Mouse (Mus musculus) frontal cortex, adult (tissue): Measurements from ENCODE around the gene Aqp9.

Experiments
- ATAC-seq: cut with Nextera tagmentation; 2 replicates; pipeline ENCODE4 v1.9.2; 2017; ENCODE audit warnings: mild to moderate bottlenecking, moderate library complexity, mixed read lengths; ENCODE audit not compliant: low TSS enrichment

Gene Aqp9

GRCm38 (mm10) chr9:71167473-71168215 lies 838 bp downstream of the Aqp9 start:
- ATAC-seq: no peak

DNA sequence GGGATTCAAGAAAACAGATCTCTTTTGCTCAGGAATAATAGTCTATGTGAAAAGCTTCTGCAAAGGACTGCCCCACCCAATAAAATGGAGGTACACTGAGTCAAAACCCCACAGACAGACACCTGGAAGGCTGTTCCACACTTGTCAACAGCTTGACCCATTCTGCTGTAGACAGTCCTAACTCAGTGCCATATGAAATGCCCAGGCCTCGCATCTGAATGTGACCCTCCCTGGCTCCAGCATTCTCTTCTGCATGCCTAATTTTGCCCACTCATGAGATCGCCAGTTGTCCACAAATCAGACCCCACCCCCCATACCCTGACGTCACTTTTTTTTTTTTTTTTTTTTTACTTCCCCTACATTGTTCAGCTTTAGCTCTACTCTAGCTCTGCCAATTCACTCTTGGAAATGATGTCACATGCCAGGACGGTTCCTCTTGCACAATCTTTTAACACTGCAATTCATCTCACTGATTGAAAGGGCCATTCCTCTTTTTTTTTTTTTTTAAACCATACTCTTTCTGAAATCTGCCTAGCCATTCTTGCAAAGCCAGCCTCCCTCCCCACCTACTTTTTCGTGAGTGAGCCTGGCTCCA lies 1.5 kb downstream of the Aqp9 start:
- ATAC-seq: no peak

DNA sequence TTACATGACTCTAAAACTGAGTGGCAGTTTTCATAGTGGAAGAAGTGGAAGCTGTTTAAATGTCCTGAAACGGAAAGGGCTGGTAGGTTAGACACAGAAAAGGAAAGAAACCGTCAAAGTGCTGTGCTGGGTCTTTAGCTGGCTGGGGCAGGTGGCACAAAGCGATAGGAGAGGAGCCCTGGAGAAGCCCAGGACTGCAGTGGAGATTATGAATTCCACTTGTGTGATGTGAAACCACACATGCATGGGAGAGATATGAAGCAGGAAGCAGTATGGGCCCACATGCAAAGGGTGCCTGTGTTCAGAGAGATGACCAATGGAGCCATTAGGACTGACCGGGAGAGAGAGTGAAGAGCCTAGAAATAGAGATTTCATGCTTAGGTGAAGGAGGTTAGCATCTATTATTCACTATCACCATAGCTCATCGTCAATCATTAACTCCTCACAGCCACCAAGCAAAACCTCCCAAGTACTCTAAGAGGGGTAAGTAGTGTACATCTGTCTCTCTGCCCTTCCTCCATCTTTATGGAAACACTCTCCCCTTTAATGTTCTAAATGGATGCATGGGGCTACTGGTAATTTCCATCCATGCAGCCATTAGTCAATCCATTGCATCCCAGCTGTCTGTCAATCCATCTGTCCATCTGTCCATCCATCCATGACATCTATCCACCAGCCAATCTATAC lies 2.3 kb downstream of the Aqp9 start:
- ATAC-seq: no peak

GRCm38 (mm10) chr9:71165510-71165909 lies 3.0 kb downstream of the Aqp9 start:
- no peak for ATAC-seq

GRCm38 (mm10) chr9:71165061-71165460 lies 3.4 kb downstream of the Aqp9 start:
- ATAC-seq: no peak

DNA sequence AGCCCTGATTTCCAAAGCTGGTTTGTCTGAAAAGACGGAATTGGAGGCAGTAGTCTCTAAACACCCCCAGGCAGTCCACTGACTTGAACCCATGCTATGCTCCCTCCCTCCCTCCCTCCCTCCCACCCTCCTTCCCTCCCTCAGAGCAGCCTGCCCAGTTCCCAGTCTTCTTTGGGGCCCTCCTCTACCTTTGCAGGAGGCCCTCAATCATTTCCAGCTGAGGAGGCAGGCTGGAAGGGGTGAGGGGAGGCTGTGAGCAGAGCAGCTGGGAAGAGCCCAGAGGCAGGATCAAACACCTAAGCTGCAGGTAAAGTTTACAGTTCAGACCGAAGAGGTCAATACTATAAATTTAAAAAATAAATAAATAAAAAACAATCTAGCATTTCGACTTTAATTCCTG lies 4.1 kb downstream of the Aqp9 start:
- no peak for ATAC-seq

DNA sequence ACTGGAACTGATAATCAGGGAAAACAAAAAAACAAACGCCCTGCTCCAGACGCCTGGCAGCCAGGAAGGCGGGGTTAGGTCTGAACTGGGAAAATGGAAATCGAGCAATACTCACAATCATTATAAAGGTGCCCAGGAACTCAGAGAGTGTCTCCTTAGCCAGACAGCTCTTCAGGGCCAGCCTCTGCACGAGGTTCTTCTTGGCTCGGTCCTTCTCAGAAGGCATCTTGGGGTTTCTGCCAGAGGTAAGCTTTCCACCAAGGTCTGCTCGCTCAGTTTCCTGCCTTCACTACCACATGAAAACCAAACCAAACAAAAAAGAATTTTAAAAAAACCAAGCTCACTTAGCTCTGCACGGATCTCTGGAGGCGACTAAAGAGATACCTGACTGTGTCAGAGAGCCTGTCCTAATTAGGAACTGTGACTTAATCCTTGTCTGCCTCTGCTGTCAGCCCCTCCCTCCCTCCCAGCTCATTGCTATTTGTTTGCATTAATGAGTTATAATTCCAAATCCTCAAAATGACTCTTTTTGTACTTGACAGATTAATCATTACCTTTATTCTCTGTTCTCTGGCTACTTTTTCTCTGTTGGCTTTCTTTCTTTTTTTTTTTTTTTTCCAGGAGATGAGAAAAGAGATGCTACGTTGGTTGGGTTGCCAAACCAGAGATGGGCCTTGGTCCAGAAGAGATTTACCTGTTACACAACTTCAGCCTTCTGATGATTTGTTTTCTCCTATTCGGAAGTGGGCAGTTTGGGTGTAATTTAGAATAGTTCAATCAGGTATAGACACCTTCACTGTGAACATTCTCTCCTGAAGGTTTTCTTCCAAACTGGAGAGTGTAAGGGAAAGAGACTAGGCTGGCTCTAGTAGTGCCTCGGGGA lies 5.4 kb downstream of the Aqp9 start:
- no peak for ATAC-seq

- no peak for ATAC-seq
Measured at GRCm38 (mm10) chr9:71162131-71162857, 6.2 kb downstream of the Aqp9 start.

DNA sequence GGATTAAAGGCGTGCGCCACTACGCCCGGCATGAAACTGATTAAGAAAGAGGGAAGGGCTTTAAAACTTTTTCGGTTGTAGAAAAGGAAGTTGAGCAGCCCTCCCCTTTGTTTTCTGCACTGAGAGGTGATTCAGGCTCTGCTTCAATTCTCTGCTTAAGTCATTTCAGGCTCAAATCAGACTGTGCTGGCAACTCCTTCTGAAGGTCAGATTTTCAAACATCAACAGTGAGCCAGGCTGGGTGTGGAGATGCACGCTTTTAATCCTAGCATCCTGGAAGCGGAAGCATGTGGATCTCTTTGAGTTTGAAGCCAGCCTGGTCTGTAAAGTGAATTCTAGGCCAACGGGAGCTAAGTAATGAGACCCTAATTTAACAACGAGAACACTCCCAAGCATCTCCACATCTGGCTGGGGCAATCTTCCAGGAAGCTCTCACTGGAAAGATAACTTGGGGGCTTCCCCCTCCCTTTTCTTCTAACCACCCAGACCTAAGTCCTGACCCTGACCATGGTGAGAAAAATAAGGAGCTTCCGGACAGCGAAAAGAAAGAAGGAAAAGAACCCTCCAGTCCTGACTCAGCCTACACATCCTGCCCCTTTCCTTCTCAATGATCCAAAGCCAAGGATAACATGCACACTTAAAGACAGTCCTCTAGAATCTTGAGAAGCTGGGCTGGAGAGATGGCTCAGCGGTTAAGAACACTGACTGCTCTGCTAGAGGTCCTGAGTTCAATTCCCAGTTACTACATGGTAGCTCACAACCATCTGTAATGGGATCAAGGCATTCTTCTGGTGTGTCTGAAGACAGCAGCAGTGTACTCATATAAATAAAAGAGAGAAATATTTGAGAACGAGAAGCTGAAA lies 7.4 kb downstream of the Aqp9 start:
- ATAC-seq: no peak

GRCm38 (mm10) chr9:71159686-71160085 lies 8.8 kb downstream of the Aqp9 start:
- ATAC-seq: no peak

GRCm38 (mm10) chr9:71159060-71159626 lies 9.3 kb downstream of the Aqp9 start:
- ATAC-seq: no peak

GRCm38 (mm10) chr9:71157921-71158646 lies 10.4 kb downstream of the Aqp9 start:
- no peak for ATAC-seq

GRCm38 (mm10) chr9:71156447-71157035 lies 11.9 kb downstream of the Aqp9 start:
- ATAC-seq: no peak

GRCm38 (mm10) chr9:71155399-71156005 lies 13.0 kb downstream of the Aqp9 start:
- no peak for ATAC-seq

DNA sequence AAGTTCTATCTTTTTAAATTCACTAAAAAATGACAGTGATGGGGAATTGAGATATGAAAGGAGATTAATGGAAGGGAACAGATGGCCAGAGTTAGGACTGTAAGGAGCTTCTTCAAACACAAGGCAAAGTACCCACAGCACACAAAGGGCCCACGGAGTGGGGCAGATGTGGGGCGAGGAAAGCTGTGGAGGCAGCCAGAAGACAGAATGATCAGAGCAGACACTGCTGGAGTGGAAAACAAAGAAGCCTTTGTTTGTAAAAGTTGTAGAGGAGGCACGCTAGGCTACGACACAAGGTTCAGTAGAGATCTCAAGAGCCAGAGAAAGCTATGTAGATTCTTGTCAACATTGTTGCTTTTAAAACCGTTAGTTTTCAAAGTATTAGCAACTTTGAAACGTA lies 17.1 kb downstream of the Aqp9 start:
- ATAC-seq: no peak

DNA sequence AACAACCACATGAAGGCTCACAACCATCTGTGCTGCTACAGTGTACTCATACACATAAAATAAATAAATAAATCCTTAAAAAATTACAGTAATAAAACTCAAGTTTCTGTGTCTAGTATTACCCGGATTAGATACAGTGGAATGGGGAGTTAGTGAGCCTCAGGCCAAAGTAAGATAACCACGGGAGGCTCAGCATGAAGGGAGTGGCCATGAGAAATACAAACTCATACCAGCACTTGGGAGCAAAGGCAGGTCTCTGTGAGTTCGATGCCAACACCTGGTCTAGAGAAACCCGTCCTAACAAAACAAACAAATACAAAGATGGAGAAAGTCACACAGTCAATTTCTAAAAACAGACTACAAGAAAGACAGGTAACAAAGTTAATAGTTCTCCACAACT lies 18.3 kb downstream of the Aqp9 start:
- no peak for ATAC-seq

DNA sequence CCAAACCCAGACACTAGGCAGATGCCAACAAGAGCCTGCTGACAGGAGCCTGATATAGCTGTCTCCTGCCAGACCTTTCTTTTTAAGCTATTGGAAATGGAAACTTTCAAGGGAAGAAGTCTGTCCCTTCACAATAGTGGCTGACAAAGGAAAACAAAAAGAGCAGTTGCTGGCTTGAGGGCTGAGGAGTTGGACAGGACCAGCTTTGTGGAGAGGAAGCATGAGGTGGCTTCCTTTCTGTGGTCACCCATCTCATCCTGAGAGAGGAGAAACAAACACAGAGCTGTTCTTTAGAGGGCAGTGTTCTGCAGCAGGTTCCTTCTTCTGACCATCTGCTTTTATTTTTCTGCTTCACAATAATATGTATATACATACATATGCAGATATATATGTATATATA lies 19.6 kb downstream of the Aqp9 start:
- no peak for ATAC-seq

GRCm38 (mm10) chr9:71146210-71146609 lies 22.3 kb downstream of the Aqp9 start:
- ATAC-seq: no peak

GRCm38 (mm10) chr9:71140205-71140604 lies 28.3 kb downstream of the Aqp9 start:
- no peak for ATAC-seq
